Mouse (Mus musculus) liver, embryonic 15.5 days (tissue): Measurements from ENCODE around the gene Cir1. TPM values are rescaled to one million over a fixed set of nuclear protein-coding genes. Genes with fewer than 3 reads are reported as not detected.

Experiments
- ATAC-seq: fragments of 200-750 bp; cut with Nextera tagmentation; 2 replicates; pipeline ENCODE4 v1.8.0; 2017; ENCODE audit warnings: moderate number of reproducible peaks, mild to moderate bottlenecking, moderate library complexity; ENCODE audit not compliant: insufficient read depth
- H3K27ac ChIP-seq: fragments of 300-500 bp; sonication (generic); replicated peaks from 2 replicates; pipeline ENCODE4 v1.5.1; 2015; ENCODE audit warnings: mild to moderate bottlenecking, inconsistent platforms
- H3K27me3 ChIP-seq: fragments of 300-500 bp; sonication (generic); 2 replicates; pipeline ENCODE4 v1.6.1; 2015; ENCODE audit warnings: mild to moderate bottlenecking, inconsistent platforms
- H3K36me3 ChIP-seq: fragments of 300-500 bp; sonication (generic); replicated peaks from 2 replicates; pipeline ENCODE4 v1.6.1; 2015; ENCODE audit warnings: moderate library complexity, mild to moderate bottlenecking, inconsistent platforms
- H3K4me1 ChIP-seq: fragments of 300-500 bp; sonication (generic); replicated peaks from 2 replicates; pipeline ENCODE4 v1.6.1; 2015; ENCODE audit warnings: inconsistent platforms
- H3K4me2 ChIP-seq: fragments of 300-500 bp; sonication (generic); 2 replicates; pipeline ENCODE4 v1.6.1; 2015; ENCODE audit warnings: moderate library complexity, mild to moderate bottlenecking, inconsistent platforms
- H3K4me3 ChIP-seq: fragments of 300-500 bp; sonication (generic); replicated peaks from 2 replicates; pipeline ENCODE4 v1.5.1; 2015; ENCODE audit warnings: mild to moderate bottlenecking, inconsistent platforms
- H3K9ac ChIP-seq: fragments of 300-500 bp; sonication (generic); 2 replicates; pipeline ENCODE4 v1.6.1; 2015; ENCODE audit warnings: moderate library complexity, mild to moderate bottlenecking, inconsistent platforms
- H3K9me3 ChIP-seq: fragments of 300-500 bp; sonication (generic); replicated peaks from 2 replicates; pipeline ENCODE4 v1.6.1; 2016; ENCODE audit warnings: inconsistent platforms
- WGBS: fragments of 180-500 bp; shearing (Covaris S2); methylation state at CpG from one replicate; pipeline ENCODE4 v1.1.7; 2015; ENCODE audit warnings: mixed read lengths; ENCODE audit not compliant: insufficient replicate concordance; 5-methylcytosine and 5-hydroxymethylcytosine counted together
- polyA plus RNA-seq: library from polyadenylated mRNA; unstranded; fragments of >200 nt; fragmentation: Nextera tagmentation; extraction: Ambion mirVana; gene quantifications from 2 replicates; pipeline ENCODE4 v1.2.1, GENCODE M21; 2015

The Cir1 gene
- polyA plus RNA-seq, 1 experiment from 2014 or later = 17.4 TPM

DNA sequence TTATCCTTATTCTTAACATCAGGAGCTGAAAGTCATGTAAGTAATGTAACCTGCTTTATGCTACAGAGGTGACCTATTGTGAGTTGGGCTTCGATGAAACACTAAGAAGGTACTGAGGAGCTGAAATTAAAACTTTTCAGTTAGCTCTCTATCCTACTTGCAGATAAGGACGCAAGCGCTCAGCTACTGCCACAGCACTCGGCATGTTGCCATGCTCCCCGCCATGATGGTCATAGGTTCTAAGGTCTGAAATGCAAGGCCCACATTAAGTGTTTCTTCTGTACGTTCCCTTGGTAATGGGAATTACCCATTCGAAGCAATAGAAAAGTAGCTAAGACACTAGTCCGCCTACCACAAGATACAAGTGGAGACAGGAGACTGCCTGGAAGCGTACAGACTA, 9.8 kb downstream of the Cir1 start:
- peaks cover 45% of the 10 kb centered on the region for H3K4me1 ChIP-seq
- H3K27me3 ChIP-seq = no peaks in the 10 kb centered on the region
- H3K27ac ChIP-seq = peak overlapping the region; percentile 78
- H3K36me3 ChIP-seq = peaks cover 82% of the 10 kb centered on the region
- H3K9me3 ChIP-seq = no peaks in the 10 kb centered on the region
- H3K4me2 ChIP-seq = no peak overlapping the region
- no peak overlapping the region for H3K4me3 ChIP-seq
- 68% methylated on average over 9 of the region's 9 CpGs for WGBS
- no peak overlapping the region for H3K9ac ChIP-seq
- no peak for ATAC-seq

DNA sequence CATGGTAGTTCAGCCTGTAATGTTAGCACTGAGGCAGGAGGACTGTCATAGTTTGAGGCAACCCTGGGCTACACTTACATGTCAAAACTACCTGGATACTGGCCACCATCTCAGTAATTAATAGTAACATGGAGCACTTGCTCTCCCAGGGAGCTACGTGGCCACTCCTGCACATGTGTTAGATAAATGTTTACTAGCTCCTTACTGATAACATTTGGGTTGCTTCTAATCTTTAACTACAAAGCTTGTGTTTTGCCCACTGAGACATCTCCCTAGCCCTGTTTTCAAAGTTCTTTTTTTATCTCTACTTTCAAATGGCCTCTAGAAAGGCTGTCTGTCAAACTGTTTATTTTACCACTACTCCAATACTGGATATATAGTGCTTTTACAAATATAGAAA, 10.5 kb downstream of the Cir1 start:
- Histone ChIP-seq H3K4me2 (peak overlapping the region; percentile 50), H3K27me3 (no peaks in the 10 kb centered on the region), H3K9me3 (no peaks in the 10 kb centered on the region), H3K4me3 (no peak overlapping the region), H3K9ac (no peak overlapping the region), H3K27ac (peak overlapping the region; percentile 78), H3K36me3 (peaks cover 81% of the 10 kb centered on the region), H3K4me1 (peaks cover 48% of the 10 kb centered on the region)
- ATAC-seq = peak; percentile 88
- 16% methylated on average over 1 of the region's 1 CpGs for WGBS

DNA sequence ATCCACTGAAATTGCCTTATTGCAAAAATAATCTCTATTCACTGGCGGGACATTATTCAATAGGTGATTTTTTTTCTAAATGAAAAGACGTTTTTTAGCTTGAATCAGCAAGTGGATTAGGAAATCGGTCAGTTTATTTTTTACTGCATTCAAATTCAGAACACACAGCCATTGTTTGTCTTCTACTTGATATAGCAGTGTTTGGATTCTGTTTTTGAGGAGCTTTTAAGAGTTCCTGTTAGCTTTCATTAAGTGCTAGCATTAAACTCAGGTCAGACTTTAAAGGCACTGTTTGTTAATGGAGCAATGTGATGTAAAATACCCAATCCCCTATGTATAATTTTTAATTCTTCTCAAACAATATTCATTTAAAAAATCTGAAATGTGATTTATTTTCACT, 13.7 kb downstream of the Cir1 start:
- WGBS = 59% methylated on average over 3 of the region's 3 CpGs
- no peak overlapping the region for H3K4me3 ChIP-seq
- peaks cover 77% of the 10 kb centered on the region for H3K36me3 ChIP-seq
- no peaks in the 10 kb centered on the region for H3K9me3 ChIP-seq
- H3K4me1 ChIP-seq = peaks cover 57% of the 10 kb centered on the region
- H3K27me3 ChIP-seq = no peaks in the 10 kb centered on the region
- H3K4me2 ChIP-seq = no peak overlapping the region
- H3K27ac ChIP-seq = no peak overlapping the region
- H3K9ac ChIP-seq = no peak overlapping the region
- ATAC-seq = no peak

DNA sequence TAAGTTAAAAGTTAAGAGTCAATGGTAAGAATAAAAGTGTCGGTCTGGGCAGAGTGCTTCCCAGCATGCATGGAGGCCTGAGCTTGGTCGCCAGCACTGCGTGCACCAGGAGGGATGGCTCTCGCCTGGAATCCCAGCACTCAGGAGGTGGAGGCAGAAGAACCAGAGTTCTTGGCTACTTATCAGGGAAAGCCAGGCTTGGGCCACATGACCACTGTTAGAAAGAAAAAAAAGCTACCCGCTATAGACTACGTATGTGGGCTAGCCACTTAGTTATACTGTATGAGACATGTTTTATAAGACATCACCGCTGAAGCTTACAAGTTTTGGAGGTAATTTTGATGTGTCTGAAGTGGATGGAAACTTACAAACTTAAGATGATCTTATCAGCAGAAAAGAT, 14.3 kb downstream of the Cir1 start:
- Histone ChIP-seq H3K4me1 (peaks cover 54% of the 10 kb centered on the region), H3K9me3 (no peaks in the 10 kb centered on the region), H3K27ac (peak overlapping the region; percentile 15; the same call in 1 of the 2 replicates), H3K27me3 (no peaks in the 10 kb centered on the region), H3K4me2 (no peak overlapping the region), H3K4me3 (no peak overlapping the region), H3K36me3 (peaks cover 73% of the 10 kb centered on the region), H3K9ac (no peak overlapping the region)
- ATAC-seq = peak; percentile 23; the same call in 1 of the 2 replicates
- 64% methylated on average over 7 of the region's 7 CpGs for WGBS

DNA sequence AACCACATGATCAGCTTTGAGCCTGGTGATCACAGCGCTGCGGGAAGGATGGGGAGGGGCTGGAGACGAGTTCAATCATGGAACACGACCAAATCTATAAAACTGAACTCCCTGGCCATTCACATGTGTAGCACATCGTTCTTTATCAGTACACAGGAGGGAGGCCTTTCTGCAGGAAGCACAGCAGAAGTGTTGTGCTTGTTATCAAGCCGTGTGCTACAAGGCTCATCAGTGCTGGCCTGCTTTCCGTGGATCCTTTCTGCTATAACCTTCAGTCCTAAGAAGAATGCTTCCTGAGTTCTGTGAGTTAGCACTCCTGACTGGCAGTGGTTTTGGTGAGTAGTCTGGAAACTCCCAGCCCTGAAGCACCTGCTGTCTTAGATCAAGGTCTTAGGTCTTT, 17.5 kb downstream of the Cir1 start:
- H3K4me2 ChIP-seq = no peak overlapping the region
- H3K9ac ChIP-seq = no peak overlapping the region
- 39% methylated on average over 7 of the region's 7 CpGs for WGBS
- no peak; the same call in 1 of the 2 replicates for ATAC-seq
- H3K4me1 ChIP-seq = peaks cover 28% of the 10 kb centered on the region
- H3K36me3 ChIP-seq = peaks cover 77% of the 10 kb centered on the region
- no peaks in the 10 kb centered on the region for H3K9me3 ChIP-seq
- H3K27me3 ChIP-seq = no peaks in the 10 kb centered on the region
- no peak overlapping the region for H3K4me3 ChIP-seq
- H3K27ac ChIP-seq = no peak overlapping the region

DNA sequence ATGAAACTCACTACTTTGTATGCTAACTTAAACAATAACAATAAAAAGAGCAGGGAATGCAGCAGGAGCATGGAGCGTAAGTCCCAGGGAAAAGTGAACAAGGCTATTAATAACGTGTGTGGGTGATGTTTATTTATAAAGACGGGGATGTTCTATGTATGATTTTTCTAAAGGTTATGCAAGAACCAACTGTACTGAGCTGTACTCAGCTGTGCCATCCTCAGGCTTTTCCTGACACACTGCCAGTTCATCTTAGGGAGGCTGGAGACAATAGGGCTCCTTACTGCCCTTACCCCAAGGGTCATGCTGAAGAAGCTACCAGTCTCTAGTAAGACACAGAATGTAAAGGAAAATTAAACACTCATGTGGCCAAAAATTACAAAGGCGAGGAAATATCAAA, 21.4 kb downstream of the Cir1 start:
- no peak overlapping the region for H3K4me2 ChIP-seq
- no peak overlapping the region for H3K4me3 ChIP-seq
- no peak overlapping the region for H3K9ac ChIP-seq
- peaks cover 78% of the 10 kb centered on the region for H3K36me3 ChIP-seq
- 90% methylated on average over 4 of the region's 4 CpGs for WGBS
- H3K27me3 ChIP-seq = no peaks in the 10 kb centered on the region
- H3K9me3 ChIP-seq = no peaks in the 10 kb centered on the region
- ATAC-seq = no peak
- peaks cover 9% of the 10 kb centered on the region for H3K4me1 ChIP-seq
- H3K27ac ChIP-seq = no peak overlapping the region

DNA sequence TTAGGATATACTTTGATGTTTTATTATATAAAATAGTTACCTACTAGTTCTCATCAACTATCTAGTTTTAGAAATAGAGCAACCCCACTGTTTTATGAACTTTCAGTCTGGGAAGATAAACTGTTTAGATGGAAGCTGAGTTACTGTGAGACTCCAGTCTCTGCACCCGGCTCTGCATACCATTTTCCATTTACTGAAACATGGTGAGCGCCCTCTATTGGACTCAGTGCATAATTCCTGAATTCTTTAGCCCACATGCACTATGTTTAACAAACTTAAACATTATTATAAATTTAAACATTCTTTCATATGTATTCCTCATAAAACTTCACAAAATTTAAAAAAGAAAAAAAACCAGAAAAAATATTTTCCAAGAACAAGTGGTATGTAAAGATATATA, 26.9 kb downstream of the Cir1 start:
- 15% methylated on average over 2 of the region's 2 CpGs for WGBS
- no peak overlapping the region for H3K4me3 ChIP-seq
- no peaks in the 10 kb centered on the region for H3K9me3 ChIP-seq
- H3K9ac ChIP-seq = no peak overlapping the region
- H3K36me3 ChIP-seq = peaks cover 43% of the 10 kb centered on the region
- H3K27me3 ChIP-seq = peaks cover 20% of the 10 kb centered on the region
- no peak overlapping the region for H3K4me2 ChIP-seq
- no peak for ATAC-seq
- H3K4me1 ChIP-seq = peaks cover 10% of the 10 kb centered on the region
- H3K27ac ChIP-seq = no peak overlapping the region

DNA sequence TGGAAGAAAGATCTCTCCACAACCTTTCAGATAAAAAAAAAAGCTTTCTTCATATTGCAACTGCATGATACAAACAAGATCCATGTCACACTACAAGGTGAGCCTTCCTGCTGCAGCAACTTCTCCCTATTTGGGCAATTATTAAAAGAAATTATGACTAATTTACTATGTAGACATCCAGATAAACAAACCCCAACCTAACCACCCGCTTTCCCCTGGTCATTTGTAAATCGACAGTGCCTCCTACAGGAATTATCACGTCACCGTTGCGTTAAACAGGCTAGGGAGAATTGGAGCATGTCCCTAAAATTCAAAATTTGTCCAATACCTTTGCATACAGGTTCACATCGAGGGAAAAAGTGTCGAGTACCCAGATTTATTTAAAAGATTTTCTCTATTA, 30.8 kb downstream of the Cir1 start:
- H3K27me3 ChIP-seq = peaks cover 59% of the 10 kb centered on the region
- H3K27ac ChIP-seq = no peak overlapping the region
- peaks cover 37% of the 10 kb centered on the region for H3K4me1 ChIP-seq
- WGBS = 18% methylated on average over 7 of the region's 7 CpGs
- no peak overlapping the region for H3K4me2 ChIP-seq
- H3K4me3 ChIP-seq = no peak overlapping the region
- no peak overlapping the region for H3K9ac ChIP-seq
- H3K9me3 ChIP-seq = no peaks in the 10 kb centered on the region
- no peak for ATAC-seq
- H3K36me3 ChIP-seq = peaks cover 12% of the 10 kb centered on the region

DNA sequence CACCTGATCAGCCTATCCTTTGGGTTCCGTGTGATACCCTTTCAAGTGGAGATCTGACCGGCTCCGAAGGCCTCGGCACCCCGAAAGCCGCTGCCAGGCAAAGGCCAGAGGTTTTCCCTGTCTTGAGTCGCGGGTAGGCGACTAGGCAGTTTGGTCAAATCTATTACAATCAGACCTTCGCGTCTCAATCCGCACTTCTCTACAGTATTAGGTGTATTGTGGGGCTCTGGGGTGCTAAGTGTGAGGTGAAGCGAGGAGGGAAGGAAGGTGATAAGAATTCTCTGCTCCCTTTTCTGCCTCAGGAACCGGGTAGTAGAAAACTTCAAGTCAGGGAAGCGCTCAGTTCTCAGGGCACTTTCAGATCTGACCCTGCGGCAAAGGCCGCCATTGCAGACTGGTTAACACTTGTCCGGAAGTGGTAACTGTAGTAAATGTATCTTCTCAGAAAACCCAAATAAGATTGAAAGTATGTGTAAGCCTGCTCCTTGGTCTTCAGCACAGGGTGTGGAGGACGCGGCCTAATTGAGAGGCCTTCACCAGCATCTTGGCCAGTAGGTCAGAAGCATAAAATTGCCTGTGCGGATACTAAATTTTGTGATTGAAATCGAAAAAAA, 31.3 kb downstream of the Cir1 start:
- peaks cover 6% of the 10 kb centered on the region for H3K36me3 ChIP-seq
- ATAC-seq = no peak
- peak overlapping the region; percentile 30 for H3K4me2 ChIP-seq
- no peak overlapping the region; the same call in 1 of the 2 replicates for H3K4me3 ChIP-seq
- H3K9ac ChIP-seq = no peak overlapping the region
- peaks cover 37% of the 10 kb centered on the region for H3K4me1 ChIP-seq
- 12% methylated on average over 22 of the region's 22 CpGs for WGBS
- H3K9me3 ChIP-seq = no peaks in the 10 kb centered on the region
- H3K27me3 ChIP-seq = peaks cover 65% of the 10 kb centered on the region
- H3K27ac ChIP-seq = no peak overlapping the region

DNA sequence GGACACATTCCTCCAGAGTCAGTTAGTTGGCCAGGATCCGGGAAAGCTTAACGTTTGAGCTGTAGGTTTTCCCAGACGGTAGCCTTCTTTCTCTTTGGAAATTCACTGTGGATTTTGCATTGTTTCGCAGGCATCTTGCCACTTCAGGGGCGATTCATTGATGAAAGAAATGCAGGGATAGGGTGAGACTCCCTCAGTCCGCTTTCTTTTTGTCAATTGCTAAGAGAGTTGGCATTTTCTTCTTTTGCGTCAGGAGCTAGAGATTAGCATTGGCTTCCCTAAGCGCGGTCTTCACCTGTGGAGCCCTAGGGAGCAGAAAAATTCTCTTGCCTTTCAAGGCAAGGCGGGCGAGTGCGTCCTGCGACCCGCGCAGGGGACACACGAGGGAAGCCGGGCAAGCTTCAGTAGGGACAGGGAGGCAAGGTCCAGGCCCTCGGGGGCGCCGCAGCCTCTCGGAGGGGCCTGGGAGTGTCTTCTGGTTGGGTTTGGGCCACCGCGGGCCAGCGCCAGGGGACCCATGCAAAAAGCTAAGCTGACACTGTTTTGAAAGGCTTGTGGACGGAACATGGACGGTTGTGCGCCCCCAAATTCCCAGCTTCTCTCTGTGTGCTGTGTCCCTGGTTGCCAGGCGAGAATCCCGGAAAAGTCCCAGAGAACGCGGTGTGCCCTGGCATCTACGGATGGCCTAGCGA, 32.0 kb downstream of the Cir1 start:
- H3K36me3 ChIP-seq = peaks cover 4% of the 10 kb centered on the region; the same call in 1 of the 2 replicates
- no peaks in the 10 kb centered on the region for H3K9me3 ChIP-seq
- H3K4me1 ChIP-seq = peaks cover 37% of the 10 kb centered on the region
- H3K27ac ChIP-seq = no peak overlapping the region
- H3K4me2 ChIP-seq = peak overlapping the region; percentile 30
- H3K9ac ChIP-seq = no peak overlapping the region
- WGBS = 3% methylated on average over 33 of the region's 33 CpGs
- ATAC-seq = no peak
- peaks cover 71% of the 10 kb centered on the region for H3K27me3 ChIP-seq
- peak overlapping the region; percentile 12; the same call in 1 of the 2 replicates for H3K4me3 ChIP-seq

DNA sequence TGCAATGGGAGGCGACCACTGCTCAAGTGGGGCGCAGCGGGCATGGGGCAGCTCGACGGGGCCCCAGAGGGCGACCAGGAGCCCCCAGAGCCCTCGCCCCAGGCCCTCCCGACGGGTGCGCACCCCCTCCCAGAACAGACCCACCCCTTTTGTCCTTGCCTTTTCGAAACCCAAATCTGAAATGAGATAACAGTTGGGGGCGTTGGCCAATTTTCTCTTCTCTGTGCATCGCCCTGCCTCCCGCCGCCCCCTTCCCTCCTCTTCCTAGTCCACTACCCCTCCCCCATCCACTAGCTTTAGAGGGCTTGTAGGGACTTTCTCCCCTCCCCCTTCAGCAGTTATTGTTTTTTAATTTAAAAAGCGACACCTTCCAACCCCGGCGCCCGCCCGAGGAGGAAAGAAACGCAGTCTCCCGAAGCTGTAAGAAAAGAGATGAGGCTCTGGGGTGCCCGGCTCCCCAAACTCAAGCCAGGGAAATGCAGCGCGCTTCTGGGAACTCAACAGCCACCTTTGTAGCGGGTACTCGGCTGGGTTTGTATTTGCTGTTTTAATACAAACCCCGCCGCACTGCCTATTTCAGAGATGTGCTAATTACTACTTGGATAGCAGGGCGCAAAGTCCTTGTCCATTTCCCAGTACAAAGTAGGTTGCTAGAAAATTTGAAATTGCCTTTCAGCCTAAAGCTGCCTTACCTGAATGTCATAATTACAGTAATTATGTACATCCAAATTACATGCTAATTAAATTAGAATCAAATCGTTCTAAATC, 33.0 kb downstream of the Cir1 start:
- H3K9ac ChIP-seq = no peak overlapping the region
- H3K4me1 ChIP-seq = peaks cover 41% of the 10 kb centered on the region
- no peak overlapping the region for H3K27ac ChIP-seq
- ATAC-seq = no peak; the same call in 1 of the 2 replicates
- H3K4me3 ChIP-seq = 0 out of 2 replicates have a peak overlapping the region, but pooled peaks have one; percentile 5
- H3K4me2 ChIP-seq = peak overlapping the region; percentile 41
- no peaks in the 10 kb centered on the region for H3K9me3 ChIP-seq
- 3% methylated on average over 31 of the region's 31 CpGs for WGBS
- H3K27me3 ChIP-seq = peaks cover 78% of the 10 kb centered on the region
- H3K36me3 ChIP-seq = no peaks in the 10 kb centered on the region
